Mouse (Mus musculus) spleen, postnatal 14 days (tissue): Measurements from ENCODE around the gene Dolk.

Source experiments
- DNase-seq, 2 experiments: peaks; one replicate each; pipeline ENCODE4 v3.0.0; 2021 to 2022; ENCODE audit warnings: low spot score in 2 of 2

Gene Dolk

GRCm38 (mm10) chr2:30286192-30287026, at the start of gene Dolk, which contains the start of gene Nup188:
Dolk (minus strand) TSS chr2:30286334.
Nup188 (plus strand) TSS chr2:30286397.
- DNase-seq: peak; percentile 96 to 98

- no peak for DNase-seq
Measured at GRCm38 (mm10) chr2:30335324-30335723, 49.2 kb upstream of the Dolk start.

GRCm38 (mm10) chr2:30328791-30329190, 42.7 kb upstream of the Dolk start:
- DNase-seq: no peak

- DNase-seq: no peak
Measured at GRCm38 (mm10) chr2:30327276-30327675, 41.1 kb upstream of the Dolk start.

GRCm38 (mm10) chr2:30325296-30325695, 39.2 kb upstream of the Dolk start:
- DNase-seq: no peak

GRCm38 (mm10) chr2:30323111-30323510, 37.0 kb upstream of the Dolk start:
- DNase-seq: no peak

GRCm38 (mm10) chr2:30319260-30319659, 33.1 kb upstream of the Dolk start:
- no peak for DNase-seq

- DNase-seq: no peak
Measured at GRCm38 (mm10) chr2:30316955-30317354, 30.8 kb upstream of the Dolk start.

- no peak for DNase-seq
Measured at GRCm38 (mm10) chr2:30316136-30316535, 30.0 kb upstream of the Dolk start.

GRCm38 (mm10) chr2:30311481-30311880, 25.3 kb upstream of the Dolk start:
- DNase-seq: no peak

GRCm38 (mm10) chr2:30309351-30309750, 23.2 kb upstream of the Dolk start:
- DNase-seq: no peak

GRCm38 (mm10) chr2:30306087-30306486, 20.0 kb upstream of the Dolk start:
- DNase-seq: no peak

- no peak for DNase-seq
Measured at GRCm38 (mm10) chr2:30299966-30300365, 13.8 kb upstream of the Dolk start.

GRCm38 (mm10) chr2:30299525-30299924, 13.4 kb upstream of the Dolk start:
- no peak for DNase-seq

- no peak for DNase-seq
Measured at GRCm38 (mm10) chr2:30287027-30287373, 866 bp upstream of the Dolk start.

GRCm38 (mm10) chr2:30285416-30286181, 535 bp downstream of the Dolk start:
- DNase-seq: no peak

- no peak for DNase-seq
Measured at GRCm38 (mm10) chr2:30285004-30285403, 1.1 kb downstream of the Dolk start.

- DNase-seq: no peak
Measured at GRCm38 (mm10) chr2:30283193-30283592, 2.9 kb downstream of the Dolk start.

GRCm38 (mm10) chr2:30281651-30282050, 4.5 kb downstream of the Dolk start:
- no peak for DNase-seq

- no peak for DNase-seq
Measured at GRCm38 (mm10) chr2:30280743-30281142, 5.4 kb downstream of the Dolk start, which contains the start of gene Gm28038. Gm28038 (plus strand) TSS chr2:30281043.

GRCm38 (mm10) chr2:30270134-30270533, 16.0 kb downstream of the Dolk start:
- peak in 1 of 2 experiments; percentile 39 for DNase-seq

- no peak for DNase-seq
Measured at GRCm38 (mm10) chr2:30269241-30269990, 16.7 kb downstream of the Dolk start.
